In genomic region chr9:64253021-64253904, GRCm38 (mm10) we compare ENCODE assay signal across 7 mouse cellular contexts. TPM values are rescaled to one million over a fixed set of nuclear protein-coding genes. Genes with fewer than 3 reads are reported as not detected.
DNase-seq lines count a peak whose midpoint lies in the region; ATAC-seq and TF ChIP-seq lines count a peak whose summit lies in the region.

TSS of gene Map2k1 (minus strand) at chr9:64253631.

- H3K27ac ChIP-seq in embryonic facial prominence, embryonic 10.5 days (replicated peaks), result peak within 1 kb of the TSS; percentile 93
- peak within 1 kb of the TSS; percentile 92 for H3K27ac ChIP-seq in intestine, postnatal 0 days (ENCODE audit: low read depth, low read length)
- H3K27ac ChIP-seq in midbrain, embryonic 12.5 days (replicated peaks), result peak within 1 kb of the TSS; percentile 90
- H3K27ac ChIP-seq in small intestine, adult 2 months (ENCODE audit: insufficient read depth, low read depth, low read length), result peak within 1 kb of the TSS; percentile 94

- peak; percentile 94 for TF ChIP-seq CTCF in intestine, postnatal 0 days (IDR thresholded peaks at IDR 0.05; ENCODE audit: low read depth)
- peak; percentile 78 for TF ChIP-seq CTCF in small intestine, adult 2 months (IDR thresholded peaks at IDR 0.05; ENCODE audit: extremely low read depth, insufficient read length, insufficient replicate concordance, low read depth, low read length)

- intact Hi-C loops in left cerebral cortex, postnatal 4 days (cut with DNase I), result loop anchor here (5.0 to 10.0 kb wide), 2 partner anchors 48 to 76 kb away; partner anchors contain the start of gene Snapc5

- peak; percentile 98 for TF ChIP-seq POLR2A in small intestine, adult 2 months (IDR thresholded peaks at IDR 0.05; ENCODE audit: low read depth, low read length)

- H3K4me1 ChIP-seq in embryonic facial prominence, embryonic 10.5 days, result peaks cover 26% of the 10 kb centered on the region
- H3K4me1 ChIP-seq in intestine, postnatal 0 days (replicated peaks; ENCODE audit: control insufficient read depth, insufficient read depth, low read length), result no peaks in the 10 kb centered on the region
- peaks cover 18% of the 10 kb centered on the region for H3K4me1 ChIP-seq in midbrain, embryonic 12.5 days
- H3K4me1 ChIP-seq in small intestine, adult 2 months (ENCODE audit: control insufficient read depth, insufficient read depth, insufficient read length, low read length), result peaks cover 10% of the 10 kb centered on the region

- H3K4me3 ChIP-seq in embryonic facial prominence, embryonic 10.5 days, result peak within 1 kb of the TSS; percentile 95
- peak within 1 kb of the TSS; percentile 99 for H3K4me3 ChIP-seq in intestine, postnatal 0 days (ENCODE audit: low read depth, low read length)
- H3K4me3 ChIP-seq in midbrain, embryonic 12.5 days, result peak within 1 kb of the TSS; percentile 95
- peak within 1 kb of the TSS; percentile 98 for H3K4me3 ChIP-seq in small intestine, adult 2 months (ENCODE audit: low read depth, low read length)

- peak within 1 kb of the TSS; percentile 87 for H3K9ac ChIP-seq in intestine, postnatal 0 days (ENCODE audit: low read depth, low read length)
- peak within 1 kb of the TSS; percentile 87 for H3K9ac ChIP-seq in midbrain, embryonic 12.5 days (replicated peaks)

- no peaks in the 10 kb centered on the region for H3K27me3 ChIP-seq in embryonic facial prominence, embryonic 10.5 days (replicated peaks; ENCODE audit: low read depth, poor library complexity, severe bottlenecking)
- H3K27me3 ChIP-seq in intestine, postnatal 0 days (replicated peaks; ENCODE audit: control insufficient read depth, insufficient read depth, low read length), result no peaks in the 10 kb centered on the region
- H3K27me3 ChIP-seq in midbrain, embryonic 12.5 days, result no peaks in the 10 kb centered on the region
- no peaks in the 10 kb centered on the region for H3K27me3 ChIP-seq in small intestine, adult 2 months (ENCODE audit: control insufficient read depth, insufficient read depth, low read length)

- WGBS in embryonic facial prominence, embryonic 10.5 days, result under 1% methylated on average over 89 of the region's 89 CpGs
- under 1% methylated on average over 82 of the region's 89 CpGs for WGBS in intestine, postnatal 0 days
- WGBS in midbrain, embryonic 12.5 days, result under 1% methylated on average over 89 of the region's 89 CpGs
- under 1% methylated on average over 89 of the region's 89 CpGs for WGBS in small intestine, adult 2 months

- peak; percentile 100 for DNase-seq in adrenal gland, postnatal 10 days
- peak; percentile 100 for DNase-seq in embryonic facial prominence, embryonic 10.5 days (ENCODE audit: low spot score)
- DNase-seq in gonadal fat pad, adult 2 months (ENCODE audit: low read depth), result peak; percentile 70
- peak; percentile 100 for DNase-seq in left cerebral cortex, postnatal 4 days

- H3K4me2 ChIP-seq in intestine, postnatal 0 days (replicated peaks; ENCODE audit: low read depth), result peak within 1 kb of the TSS; percentile 77
- H3K4me2 ChIP-seq in midbrain, embryonic 12.5 days (replicated peaks), result peak within 1 kb of the TSS; percentile 92

- H3K36me3 ChIP-seq in embryonic facial prominence, embryonic 10.5 days (replicated peaks), result peaks cover 9% of the 10 kb centered on the region
- no peaks in the 10 kb centered on the region; the same call in 1 of the 2 replicates for H3K36me3 ChIP-seq in intestine, postnatal 0 days (ENCODE audit: control insufficient read depth, insufficient read depth)
- H3K36me3 ChIP-seq in midbrain, embryonic 12.5 days, result no peaks in the 10 kb centered on the region
- peaks cover 4% of the 10 kb centered on the region; the same call in 1 of the 2 replicates for H3K36me3 ChIP-seq in small intestine, adult 2 months (ENCODE audit: control insufficient read depth, insufficient read depth, low read length)

- no peaks in the 10 kb centered on the region for H3K9me3 ChIP-seq in embryonic facial prominence, embryonic 10.5 days
- H3K9me3 ChIP-seq in intestine, postnatal 0 days (ENCODE audit: control insufficient read depth), result no peaks in the 10 kb centered on the region
- H3K9me3 ChIP-seq in midbrain, embryonic 12.5 days, result no peaks in the 10 kb centered on the region

- peak; percentile 95 for ATAC-seq in intestine, postnatal 0 days
- ATAC-seq in midbrain, embryonic 12.5 days (ENCODE audit: low FRiP score, low read depth), result peak; percentile 95

RNA-seq across cellular contexts. Expression of gene Map2k1, which starts in this region (rescaled TPM):
- 10 to 100 TPM; 54.7 to 55.1 TPM for total RNA-seq in adrenal gland, postnatal 10 days (2021)
- 82.6 and 89.3 TPM in 2 replicates for polyA plus RNA-seq in embryonic facial prominence, embryonic 10.5 days (2016; fragmentation: Nextera tagmentation; extraction: Ambion mirVana)
- 44.1 and 46.5 TPM in 2 replicates for polyA plus RNA-seq in gonadal fat pad, adult 2 months (2012; rRNA removed)
- polyA plus RNA-seq in intestine, postnatal 0 days (2015; fragmentation: Nextera tagmentation; extraction: Ambion mirVana), result 82.1 and 84.0 TPM in 2 replicates
- 10 to 100 TPM; 65.3 to 70.6 TPM for total RNA-seq in left cerebral cortex, postnatal 4 days (2021)
- polyA plus RNA-seq in midbrain, embryonic 12.5 days (2016; fragmentation: Nextera tagmentation; extraction: Ambion mirVana), result 62.1 and 63.7 TPM in 2 replicates
- 26.2 and 51.6 TPM in 2 replicates for polyA plus RNA-seq in small intestine, adult 2 months (2012; rRNA removed)

Comparison
In these comparisons a context has a peak if more than half of its experiments do, and no peak if none do; other contexts are left out.
1. Peak in every context shown above with its lines: DNase-seq, ATAC-seq, H3K4me3 ChIP-seq and H3K27ac ChIP-seq.